ENCODE assay signal across 20 mouse cellular contexts in genomic region chr2:69559380-69559779, GRCm38 (mm10). TPM values are rescaled to one million over a fixed set of nuclear protein-coding genes. Genes with fewer than 3 reads are reported as not detected.
DNase-seq lines count a peak whose midpoint lies in the region; ATAC-seq and TF ChIP-seq lines count a peak whose summit lies in the region.
"Had no signal": no experiment of that assay in that cellular context is flagged by ENCODE, and none has a peak within 500 bp of the region (broad histone marks: within the 10 kb centered on the region; RNA-seq: fewer than 3 reads in every experiment).

No protein-coding gene starts in this region.

- DNase-seq in kidney, adult 2 months = no peak
- DNase-seq in kidney, postnatal 14 days = no peak
- peak; percentile 57 for DNase-seq in kidney, postnatal 0 days (ENCODE audit: low spot score)
- DNase-seq in kidney, adult 8-10 months = no peak
- DNase-seq in midbrain, postnatal 0 days (ENCODE audit: low spot score) = no peak
- DNase-seq: adrenal gland, adult 2 months; adrenal gland, postnatal 25 days; cerebellum, adult 18-20 months; cerebellum, adult 9-11 months; cerebellum, postnatal 36 days; forebrain, postnatal 0 days; gastrocnemius, postnatal 14 days; heart, adult 2 months; heart, postnatal 10 days had no signal

- peak overlapping the region; percentile 41 for H3K4me2 ChIP-seq in kidney, postnatal 0 days (ENCODE audit: low read length)
- H3K4me2 ChIP-seq in neural tube, embryonic 13.5 days = peak overlapping the region; percentile 20; the same call in 1 of the 2 replicates
- peak overlapping the region; percentile 21 for H3K4me2 ChIP-seq in neural tube, embryonic 15.5 days
- H3K4me2 ChIP-seq in midbrain, postnatal 0 days (ENCODE audit: low read depth, low read length, poor library complexity, severe bottlenecking) = no peak overlapping the region
- H3K4me2 ChIP-seq: embryonic facial prominence, embryonic 13.5 days; forebrain, embryonic 13.5 days; hindbrain, embryonic 13.5 days had no signal

- 19% methylated on average over 15 of the region's 15 CpGs for WGBS in kidney, adult 2 months
- WGBS in kidney, postnatal 0 days = 12% methylated on average over 15 of the region's 15 CpGs
- 61% methylated on average over 15 of the region's 15 CpGs for WGBS in neural tube, embryonic 13.5 days
- 50% methylated on average over 15 of the region's 15 CpGs for WGBS in neural tube, embryonic 15.5 days
- WGBS in midbrain, postnatal 0 days = 75% methylated on average over 15 of the region's 15 CpGs

- no peaks in the 10 kb centered on the region for H3K36me3 ChIP-seq in kidney, adult 2 months (ENCODE audit: control insufficient read depth, insufficient read depth, low read length)
- H3K36me3 ChIP-seq in kidney, postnatal 0 days (ENCODE audit: insufficient read depth, low read length) = no peaks in the 10 kb centered on the region
- H3K36me3 ChIP-seq in neural tube, embryonic 13.5 days = no peaks in the 10 kb centered on the region
- H3K36me3 ChIP-seq in neural tube, embryonic 15.5 days = no peaks in the 10 kb centered on the region
- no peaks in the 10 kb centered on the region for H3K36me3 ChIP-seq in midbrain, postnatal 0 days (ENCODE audit: insufficient read depth, low read length)
- H3K36me3 ChIP-seq: embryonic facial prominence, embryonic 13.5 days; hindbrain, embryonic 13.5 days had no signal

- no peak for TF ChIP-seq POLR2A in kidney, adult 2 months (IDR thresholded peaks at IDR 0.05; ENCODE audit: low read depth, low read length)

- H3K9me3 ChIP-seq in kidney, postnatal 0 days (replicated peaks; ENCODE audit: low read length) = no peaks in the 10 kb centered on the region
- no peaks in the 10 kb centered on the region for H3K9me3 ChIP-seq in neural tube, embryonic 13.5 days
- H3K9me3 ChIP-seq in neural tube, embryonic 15.5 days (replicated peaks) = no peaks in the 10 kb centered on the region
- no peaks in the 10 kb centered on the region for H3K9me3 ChIP-seq in midbrain, postnatal 0 days (ENCODE audit: low read length)
- H3K9me3 ChIP-seq: embryonic facial prominence, embryonic 13.5 days; forebrain, embryonic 13.5 days; hindbrain, embryonic 13.5 days had no signal

- 0 out of 2 replicates have a peak overlapping the region, but pooled peaks have one; percentile 19 for H3K27ac ChIP-seq in kidney, adult 2 months (ENCODE audit: insufficient read depth, low read depth, low read length)
- no peak overlapping the region for H3K27ac ChIP-seq in kidney, postnatal 0 days
- no peak overlapping the region for H3K27ac ChIP-seq in neural tube, embryonic 13.5 days (replicated peaks)
- no peak overlapping the region for H3K27ac ChIP-seq in neural tube, embryonic 15.5 days (replicated peaks)
- H3K27ac ChIP-seq in midbrain, postnatal 0 days (ENCODE audit: low read depth, low read length) = no peak overlapping the region
- H3K27ac ChIP-seq: embryonic facial prominence, embryonic 13.5 days; forebrain, embryonic 13.5 days; heart, adult 2 months; hindbrain, embryonic 13.5 days had no signal

- peaks cover 11% of the 10 kb centered on the region; the same call in 1 of the 2 replicates for H3K4me1 ChIP-seq in kidney, adult 2 months (ENCODE audit: control insufficient read depth, insufficient read depth, low read length)
- H3K4me1 ChIP-seq in kidney, postnatal 0 days (replicated peaks; ENCODE audit: insufficient read depth, low read length) = no peaks in the 10 kb centered on the region; the same call in 1 of the 2 replicates
- H3K4me1 ChIP-seq in neural tube, embryonic 13.5 days (replicated peaks) = 0 out of 2 replicates have a peak, but pooled peaks cover 6% of the 10 kb centered on the region
- H3K4me1 ChIP-seq in neural tube, embryonic 15.5 days = no peaks in the 10 kb centered on the region
- no peaks in the 10 kb centered on the region for H3K4me1 ChIP-seq in midbrain, postnatal 0 days (ENCODE audit: insufficient read depth, low read length)
- H3K4me1 ChIP-seq: embryonic facial prominence, embryonic 13.5 days; forebrain, embryonic 13.5 days; hindbrain, embryonic 13.5 days had no signal

- H3K9ac ChIP-seq in kidney, postnatal 0 days (ENCODE audit: low read depth, low read length) = no peak overlapping the region
- no peak overlapping the region for H3K9ac ChIP-seq in neural tube, embryonic 13.5 days
- no peak overlapping the region for H3K9ac ChIP-seq in neural tube, embryonic 15.5 days (replicated peaks)
- no peak overlapping the region for H3K9ac ChIP-seq in midbrain, postnatal 0 days (replicated peaks; ENCODE audit: low read length, poor library complexity, severe bottlenecking)
- H3K9ac ChIP-seq: embryonic facial prominence, embryonic 13.5 days; forebrain, embryonic 13.5 days; forebrain, postnatal 0 days; hindbrain, embryonic 13.5 days had no signal

- H3K4me3 ChIP-seq in kidney, adult 2 months (ENCODE audit: insufficient read depth, low read depth, low read length) = no peak overlapping the region
- no peak overlapping the region for H3K4me3 ChIP-seq in kidney, postnatal 0 days (replicated peaks; ENCODE audit: low read depth, low read length)
- no peak overlapping the region for H3K4me3 ChIP-seq in neural tube, embryonic 13.5 days
- H3K4me3 ChIP-seq in neural tube, embryonic 15.5 days (replicated peaks) = no peak overlapping the region
- H3K4me3 ChIP-seq in midbrain, postnatal 0 days (ENCODE audit: low read depth, low read length) = no peak overlapping the region
- H3K4me3 ChIP-seq: embryonic facial prominence, embryonic 13.5 days; forebrain, embryonic 13.5 days; heart, adult 2 months; hindbrain, embryonic 13.5 days had no signal

- TF ChIP-seq CTCF in kidney, adult 2 months (conservative IDR thresholded peaks at IDR 0.05; ENCODE audit: insufficient read depth, insufficient read length, low read depth, low read length) = no peak
- no peak for TF ChIP-seq CTCF in kidney, postnatal 0 days (IDR thresholded peaks at IDR 0.05; ENCODE audit: low read depth)
- TF ChIP-seq CTCF in midbrain, postnatal 0 days (IDR thresholded peaks at IDR 0.05) = no peak

- no peak for ATAC-seq in kidney, postnatal 0 days (replicated peaks; ENCODE audit: low FRiP score, low read depth)
- no peak for ATAC-seq in neural tube, embryonic 13.5 days (ENCODE audit: low read depth)
- no peak for ATAC-seq in neural tube, embryonic 15.5 days (ENCODE audit: low FRiP score)
- ATAC-seq in midbrain, postnatal 0 days (ENCODE audit: low FRiP score) = no peak
- ATAC-seq: forebrain, embryonic 13.5 days; forebrain, postnatal 0 days had no signal

- no peaks in the 10 kb centered on the region for H3K27me3 ChIP-seq in kidney, adult 2 months (replicated peaks; ENCODE audit: control insufficient read depth, insufficient read depth, low read length)
- H3K27me3 ChIP-seq in kidney, postnatal 0 days (ENCODE audit: insufficient read depth, low read length) = no peaks in the 10 kb centered on the region
- no peaks in the 10 kb centered on the region for H3K27me3 ChIP-seq in neural tube, embryonic 13.5 days
- H3K27me3 ChIP-seq in neural tube, embryonic 15.5 days (replicated peaks) = no peaks in the 10 kb centered on the region
- H3K27me3 ChIP-seq in midbrain, postnatal 0 days (ENCODE audit: insufficient read depth, low read length) = no peaks in the 10 kb centered on the region
- H3K27me3 ChIP-seq: embryonic facial prominence, embryonic 13.5 days; forebrain, embryonic 13.5 days; hindbrain, embryonic 13.5 days had no signal

RNA-seq across cellular contexts. Expression of gene Lrp2, which starts 26.5 kb away (rescaled TPM):
- polyA plus RNA-seq in kidney, adult 2 months (2012; rRNA removed) = 283 and 389 TPM in 2 replicates
- 37.5 TPM in 2 replicates for polyA plus RNA-seq in kidney, postnatal 0 days (2015; fragmentation: Nextera tagmentation; extraction: Ambion mirVana)
- polyA plus RNA-seq in neural tube, embryonic 13.5 days (2015; fragmentation: Nextera tagmentation; extraction: Ambion mirVana) = 0.39 and 0.59 TPM in 2 replicates
- 0.46 and 0.66 TPM in 2 replicates for polyA plus RNA-seq in neural tube, embryonic 15.5 days (2015; fragmentation: Nextera tagmentation; extraction: Ambion mirVana)
- total RNA-seq in midbrain, postnatal 0 days (2014; rRNA removed) = 2.3 and 2.9 TPM in 2 replicates
- 0.22 and 0.31 TPM in 2 replicates for polyA plus RNA-seq in midbrain, postnatal 0 days (2015; fragmentation: Nextera tagmentation; extraction: Ambion mirVana)
- total RNA-seq: gastrocnemius, postnatal 14 days; hematopoietic stem cell, adult 5-6 weeks had no signal

Comparison
In these comparisons a context has a peak if more than half of its experiments do, and no peak if none do; other contexts are left out.
1. RNA of gene Lrp2, which starts 26.5 kb away (polyA plus RNA-seq): 283 to 389 TPM in kidney, adult 2 months and 37.5 TPM in kidney, postnatal 0 days; 0.39 to 0.59 TPM in neural tube, embryonic 13.5 days, 0.46 to 0.66 TPM in neural tube, embryonic 15.5 days and 0.22 to 0.31 TPM in midbrain, postnatal 0 days; every median in the first group is over 10 times any median in the second.